Mouse (Mus musculus): Measurements from ENCODE around the gene Lpxn. TPM values are rescaled to one million over a fixed set of nuclear protein-coding genes. Genes with fewer than 3 reads are reported as not detected.

The Lpxn gene
- total and polyA plus RNA-seq, 2 experiments from 2014 or later: 1.3 to 1.8 TPM

GRCm38 (mm10) chr19:12770888-12771287, 25.1 kb upstream of the Lpxn start:
- 80% methylated on average over 5 of the region's 5 CpGs for WGBS
- ATAC-seq (no peak), DNase-seq (no peak)
- Histone ChIP-seq H3K4me2 (ENCODE audit: low read depth) (no peak overlapping the region), H3K9ac (no peak overlapping the region), H3K27ac (ENCODE audit: low read depth, low read length) (no peak overlapping the region), H3K4me3 (ENCODE audit: low read depth, low read length) (no peak overlapping the region), H3K27me3 (ENCODE audit: insufficient read depth, low read length) (no peaks in the 10 kb centered on the region), H3K4me1 (ENCODE audit: insufficient read depth) (no peaks in the 10 kb centered on the region), H3K36me3 (ENCODE audit: insufficient read depth) (peaks cover 34% of the 10 kb centered on the region), H3K9me3 (ENCODE audit: low read length) (no peaks in the 10 kb centered on the region)
- no peak for TF ChIP-seq CTCF (IDR thresholded peaks at IDR 0.05; ENCODE audit: low read depth)

- Histone ChIP-seq H3K4me1 (ENCODE audit: insufficient read depth) (no peaks in the 10 kb centered on the region), H3K4me3 (ENCODE audit: low read depth, low read length) (no peak overlapping the region), H3K36me3 (ENCODE audit: insufficient read depth) (peaks cover 12% of the 10 kb centered on the region), H3K9ac (no peak overlapping the region), H3K4me2 (ENCODE audit: low read depth) (no peak overlapping the region), H3K27me3 (ENCODE audit: insufficient read depth, low read length) (no peaks in the 10 kb centered on the region), H3K9me3 (ENCODE audit: low read length) (no peaks in the 10 kb centered on the region), H3K27ac (ENCODE audit: low read depth, low read length) (no peak overlapping the region)
- ATAC-seq (no peak), DNase-seq (no peak)
- TF ChIP-seq CTCF (IDR thresholded peaks at IDR 0.05; ENCODE audit: low read depth): no peak
Observed at GRCm38 (mm10) chr19:12780437-12780836, 15.6 kb upstream of the Lpxn start.

- Histone ChIP-seq H3K4me2 (ENCODE audit: low read depth) (no peak overlapping the region), H3K27ac (ENCODE audit: low read depth, low read length) (no peak overlapping the region), H3K9ac (no peak overlapping the region), H3K36me3 (ENCODE audit: insufficient read depth) (no peaks in the 10 kb centered on the region), H3K4me3 (ENCODE audit: low read depth, low read length) (no peak overlapping the region), H3K4me1 (ENCODE audit: insufficient read depth) (no peaks in the 10 kb centered on the region), H3K9me3 (ENCODE audit: low read length) (no peaks in the 10 kb centered on the region), H3K27me3 (ENCODE audit: insufficient read depth, low read length) (no peaks in the 10 kb centered on the region)
- no peak for TF ChIP-seq CTCF (IDR thresholded peaks at IDR 0.05; ENCODE audit: low read depth)
- WGBS: 76% methylated on average over 2 of the region's 2 CpGs
- no peak for DNase-seq
- no peak for ATAC-seq
Observed at GRCm38 (mm10) chr19:12786803-12787395, 9.1 kb upstream of the Lpxn start.

GRCm38 (mm10) chr19:12787721-12788120, 8.3 kb upstream of the Lpxn start:
- 74% methylated on average over 4 of the region's 4 CpGs for WGBS
- Histone ChIP-seq H3K9me3 (ENCODE audit: low read length) (no peaks in the 10 kb centered on the region), H3K4me2 (ENCODE audit: low read depth) (no peak overlapping the region), H3K4me1 (ENCODE audit: insufficient read depth) (no peaks in the 10 kb centered on the region), H3K9ac (no peak overlapping the region), H3K4me3 (ENCODE audit: low read depth, low read length) (no peak overlapping the region), H3K27ac (ENCODE audit: low read depth, low read length) (no peak overlapping the region), H3K27me3 (ENCODE audit: insufficient read depth, low read length) (no peaks in the 10 kb centered on the region), H3K36me3 (ENCODE audit: insufficient read depth) (no peaks in the 10 kb centered on the region)
- DNase-seq (no peak), ATAC-seq (no peak)
- no peak for TF ChIP-seq CTCF (IDR thresholded peaks at IDR 0.05; ENCODE audit: low read depth)

- DNase-seq: no peak
- H3K27me3 ChIP-seq (ENCODE audit: insufficient read depth, low read length): no peaks in the 10 kb centered on the region
Observed at GRCm38 (mm10) chr19:12792374-12792773, 3.6 kb upstream of the Lpxn start.

GRCm38 (mm10) chr19:12794056-12795044, 1.6 kb upstream of the Lpxn start:
- peaks cover 9% of the 10 kb centered on the region; the same call in 1 of the 2 replicates for H3K4me1 ChIP-seq (ENCODE audit: insufficient read depth)
- H3K27ac ChIP-seq (ENCODE audit: low read depth, low read length): peak overlapping the region; percentile 99
- peak overlapping the region; percentile 96 for H3K4me3 ChIP-seq (ENCODE audit: low read depth, low read length)
- TF ChIP-seq CTCF (IDR thresholded peaks at IDR 0.05; ENCODE audit: low read depth): peak; percentile 87
- H3K27me3 ChIP-seq (ENCODE audit: insufficient read depth, low read length): no peaks in the 10 kb centered on the region
- H3K4me2 ChIP-seq (ENCODE audit: low read depth): peak overlapping the region; percentile 54
- H3K9me3 ChIP-seq (ENCODE audit: low read length): no peaks in the 10 kb centered on the region
- WGBS: 1% methylated on average over 34 of the region's 39 CpGs
- peak overlapping the region; percentile 92 for H3K9ac ChIP-seq
- DNase-seq: peak; percentile 92
- no peaks in the 10 kb centered on the region for H3K36me3 ChIP-seq (ENCODE audit: insufficient read depth)
- peak; percentile 53 for ATAC-seq

More at GRCm38 (mm10) chr19:12792374-12792773, 3.6 kb upstream of the Lpxn start:
- Histone ChIP-seq H3K9ac (no peak overlapping the region), H3K27ac (ENCODE audit: low read depth, low read length) (no peak overlapping the region), H3K4me2 (ENCODE audit: low read depth) (no peak overlapping the region), H3K9me3 (ENCODE audit: low read length) (no peaks in the 10 kb centered on the region), H3K4me1 (ENCODE audit: insufficient read depth) (peaks cover 9% of the 10 kb centered on the region; the same call in 1 of the 2 replicates), H3K4me3 (ENCODE audit: low read depth, low read length) (no peak overlapping the region), H3K36me3 (ENCODE audit: insufficient read depth) (no peaks in the 10 kb centered on the region)
- no peak for ATAC-seq
- no peak for TF ChIP-seq CTCF (IDR thresholded peaks at IDR 0.05; ENCODE audit: low read depth)

GRCm38 (mm10) chr19:12795110-12795509, 883 bp upstream of the Lpxn start:
- no peaks in the 10 kb centered on the region for H3K27me3 ChIP-seq (ENCODE audit: insufficient read depth, low read length)

More at GRCm38 (mm10) chr19:12795110-12795509, 883 bp upstream of the Lpxn start:
- Histone ChIP-seq H3K27ac (ENCODE audit: low read depth, low read length) (peak overlapping the region; percentile 99), H3K4me2 (ENCODE audit: low read depth) (peak overlapping the region; percentile 54), H3K36me3 (ENCODE audit: insufficient read depth) (no peaks in the 10 kb centered on the region), H3K9me3 (ENCODE audit: low read length) (no peaks in the 10 kb centered on the region), H3K4me3 (ENCODE audit: low read depth, low read length) (peak overlapping the region; percentile 96), H3K4me1 (ENCODE audit: insufficient read depth) (peaks cover 9% of the 10 kb centered on the region; the same call in 1 of the 2 replicates), H3K9ac (peak overlapping the region; percentile 92)
- no peak for TF ChIP-seq CTCF (IDR thresholded peaks at IDR 0.05; ENCODE audit: low read depth)
- DNase-seq (no peak), ATAC-seq (peak; percentile 10)
- WGBS: 4% methylated on average over 50 of the region's 63 CpGs

All from forebrain, postnatal 0 days (tissue).